Mouse (Mus musculus): Measurements from ENCODE around the gene Flt3.

Gene Flt3

DNA sequence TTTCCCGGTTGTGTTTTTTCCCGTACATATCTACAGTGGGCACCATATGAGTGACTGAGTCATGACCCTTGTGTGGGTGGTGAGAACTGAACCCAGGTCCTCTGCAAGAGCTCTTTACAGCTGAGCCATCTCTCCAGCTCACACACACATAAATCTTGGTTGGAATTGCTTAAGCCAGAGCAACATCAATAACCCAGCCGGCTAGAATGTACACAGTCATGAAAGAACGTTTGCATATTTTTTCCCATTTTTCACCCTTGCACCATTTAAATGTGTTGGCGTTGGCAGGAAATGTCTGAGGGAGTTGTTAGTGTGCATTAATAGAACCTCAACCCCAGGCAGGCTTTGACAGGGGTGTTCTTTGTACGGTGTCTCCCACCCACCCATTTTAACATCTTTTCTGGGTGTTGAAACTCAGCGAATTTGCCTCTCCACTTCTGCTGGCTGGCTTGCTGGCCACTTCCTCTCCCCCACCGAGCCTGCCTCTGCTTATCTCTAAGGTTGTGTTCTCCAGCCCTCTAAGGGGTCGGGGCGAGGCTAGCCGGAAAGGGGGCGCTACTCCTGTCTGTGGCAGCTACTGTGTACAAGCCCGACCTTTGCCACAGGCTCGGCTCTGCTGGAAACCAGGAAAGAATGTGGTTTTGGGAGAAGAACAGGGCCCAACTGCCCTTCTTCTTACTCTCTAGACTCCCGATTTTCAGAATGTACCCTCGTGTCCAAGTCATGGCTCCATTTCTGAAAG lies 108.4 kb downstream of the Flt3 start:
- DNase-seq (ENCODE audit: low spot score) = no peak

DNA sequence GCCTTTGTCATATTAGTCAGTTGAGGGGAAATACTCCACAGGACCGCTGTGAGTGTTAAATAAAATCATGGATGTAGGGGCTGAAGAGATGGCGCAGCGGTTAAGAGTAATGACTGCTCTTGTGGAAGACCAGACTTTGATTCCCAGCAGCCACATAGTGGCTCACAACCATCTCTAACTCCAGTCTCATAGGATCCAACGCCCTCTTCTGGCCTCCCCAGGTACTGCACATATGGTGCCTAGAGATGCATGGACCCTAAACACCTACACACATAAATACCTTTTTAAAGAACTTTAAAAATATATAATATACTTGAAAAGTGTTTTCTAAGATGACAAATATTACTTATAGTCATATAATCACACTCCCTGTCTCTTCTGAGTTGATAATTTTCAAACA lies 115.9 kb downstream of the Flt3 start:
- DNase-seq (ENCODE audit: low spot score) = no peak
